Mouse (Mus musculus) megakaryocyte, embryonic 14.5 days (primary cell): ENCODE results near the gene Fpr3.

Experiments
- FLI1 ChIP-seq: IDR thresholded peaks from 2 replicates; pipeline ENCODE4 v1.6.1; 2012; ENCODE audit warnings: low read length, inconsistent platforms, mixed read lengths
- GATA1 ChIP-seq: IDR thresholded peaks from 3 replicates; pipeline ENCODE4 v1.6.1; 2012; ENCODE audit warnings: mixed read lengths, low read length, inconsistent platforms, borderline replicate concordance

- TF ChIP-seq GATA1, result no peak
- TF ChIP-seq FLI1, result no peak
These were observed 3.8 kb upstream of the Fpr3 start, which contains the start of gene Fpr1 for GRCm38 (mm10) chr17:17883840-17884239.
